Mouse (Mus musculus) forebrain, embryonic 15.5 days (tissue): ENCODE measurements around the gene Sept9. TPM values are rescaled to one million over a fixed set of nuclear protein-coding genes. Genes with fewer than 3 reads are reported as not detected.
"Not testable (repeated sequence)": the region's sequence is repeated elsewhere in the genome, so short reads cannot be mapped to it uniquely, and the experiment has no call there.

Source experiments
- ATAC-seq: fragments of 200-750 bp; cut with Nextera tagmentation; replicated peaks from 2 replicates; pipeline ENCODE4 v1.8.0; 2017; ENCODE audit warnings: mild to moderate bottlenecking, moderate TSS enrichment, moderate library complexity
- H3K27ac ChIP-seq: fragments of 300-500 bp; sonication (generic); replicated peaks from 2 replicates; pipeline ENCODE4 v1.5.1; 2015; ENCODE audit warnings: mild to moderate bottlenecking, inconsistent platforms
- H3K27me3 ChIP-seq: fragments of 300-500 bp; sonication (generic); 2 replicates; pipeline ENCODE4 v1.6.1; 2015; ENCODE audit warnings: inconsistent platforms
- H3K36me3 ChIP-seq: fragments of 300-500 bp; sonication (generic); 2 replicates; pipeline ENCODE4 v1.6.1; 2015; ENCODE audit warnings: mild to moderate bottlenecking, inconsistent platforms
- H3K4me1 ChIP-seq: fragments of 300-500 bp; sonication (generic); 2 replicates; pipeline ENCODE4 v1.6.1; 2015; ENCODE audit warnings: inconsistent platforms
- H3K4me2 ChIP-seq: fragments of 300-500 bp; sonication (generic); replicated peaks from 2 replicates; pipeline ENCODE4 v1.6.1; 2015; ENCODE audit warnings: mild to moderate bottlenecking, inconsistent platforms
- H3K4me3 ChIP-seq: fragments of 300-500 bp; sonication (generic); 2 replicates; pipeline ENCODE4 v1.5.1; 2015; ENCODE audit warnings: mild to moderate bottlenecking, inconsistent platforms
- H3K9ac ChIP-seq: fragments of 300-500 bp; sonication (generic); replicated peaks from 2 replicates; pipeline ENCODE4 v1.6.1; 2015; ENCODE audit warnings: mild to moderate bottlenecking, inconsistent platforms
- H3K9me3 ChIP-seq: fragments of 300-500 bp; sonication (generic); 2 replicates; pipeline ENCODE4 v1.6.1; 2016; ENCODE audit warnings: inconsistent platforms
- WGBS: fragments of 180-500 bp; shearing (Covaris S2); methylation state at CpG from one replicate; pipeline ENCODE4 v1.1.7; 2015; ENCODE audit warnings: mixed read lengths; 5-methylcytosine and 5-hydroxymethylcytosine counted together
- polyA plus RNA-seq: library from polyadenylated mRNA; unstranded; fragments of >200 nt; fragmentation: Nextera tagmentation; extraction: Ambion mirVana; gene quantifications from 2 replicates; pipeline ENCODE4 v1.2.1, GENCODE M21; 2015

Sept9 gene
- polyA plus RNA-seq, 1 experiment from 2014 or later, result 126 TPM

- no peak for ATAC-seq
- Histone ChIP-seq H3K4me3 (no peak overlapping the region), H3K9ac (no peak overlapping the region), H3K4me1 (peaks cover 75% of the 10 kb centered on the region), H3K27ac (peak overlapping the region; percentile 95; the same call in 1 of the 2 replicates), H3K36me3 (no peaks in the 10 kb centered on the region), H3K4me2 (no peak overlapping the region), H3K27me3 (no peaks in the 10 kb centered on the region), H3K9me3 (no peaks in the 10 kb centered on the region)
- WGBS, result 98% methylated on average over 2 of the region's 2 CpGs
These were observed 135.7 kb downstream of the Sept9 start for GRCm38 (mm10) chr11:117335146-117335545.

GRCm38 (mm10) chr11:117336081-117336788 lies 136.8 kb downstream of the Sept9 start:
- ATAC-seq, result no peak
- no peaks in the 10 kb centered on the region for H3K36me3 ChIP-seq
- H3K4me1 ChIP-seq, result peaks cover 75% of the 10 kb centered on the region
- WGBS, result 95% methylated on average over 7 of the region's 7 CpGs
- H3K27me3 ChIP-seq, result no peaks in the 10 kb centered on the region
- H3K4me3 ChIP-seq, result no peak overlapping the region
- no peak overlapping the region for H3K27ac ChIP-seq
- H3K4me2 ChIP-seq, result no peak overlapping the region
- no peaks in the 10 kb centered on the region for H3K9me3 ChIP-seq
- no peak overlapping the region for H3K9ac ChIP-seq

GRCm38 (mm10) chr11:117337749-117338148 lies 138.3 kb downstream of the Sept9 start:
- no peak for ATAC-seq
- Histone ChIP-seq H3K4me3 (no peak overlapping the region), H3K27ac (no peak overlapping the region), H3K9me3 (no peaks in the 10 kb centered on the region), H3K4me1 (peaks cover 79% of the 10 kb centered on the region), H3K9ac (no peak overlapping the region), H3K36me3 (no peaks in the 10 kb centered on the region), H3K27me3 (no peaks in the 10 kb centered on the region), H3K4me2 (no peak overlapping the region)
- 85% methylated on average over 9 of the region's 9 CpGs for WGBS

DNA sequence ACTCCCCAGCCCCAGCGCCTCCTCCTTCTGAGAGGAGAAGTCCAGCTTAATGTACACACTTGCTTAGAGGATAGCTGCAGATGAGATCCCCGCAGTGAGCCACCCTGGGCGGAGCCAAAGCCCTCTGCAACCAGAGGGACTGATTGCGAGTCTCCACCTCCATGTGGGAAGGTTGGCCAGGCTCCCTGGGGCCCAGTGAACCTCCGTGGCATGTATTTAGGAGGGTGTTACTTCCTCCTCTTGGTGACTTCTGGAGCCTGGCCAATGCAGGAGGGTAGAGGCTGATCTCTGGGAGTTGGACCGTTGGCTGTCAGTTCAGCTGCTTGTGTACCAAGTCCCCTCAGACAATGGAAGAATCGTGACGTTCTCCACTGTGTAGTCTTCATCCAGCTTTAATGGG lies 139.0 kb downstream of the Sept9 start:
- H3K4me1 ChIP-seq, result peaks cover 80% of the 10 kb centered on the region
- H3K9ac ChIP-seq, result no peak overlapping the region
- H3K4me2 ChIP-seq, result no peak overlapping the region
- no peaks in the 10 kb centered on the region for H3K9me3 ChIP-seq
- H3K4me3 ChIP-seq, result no peak overlapping the region
- H3K27me3 ChIP-seq, result no peaks in the 10 kb centered on the region
- no peak for ATAC-seq
- H3K36me3 ChIP-seq, result no peaks in the 10 kb centered on the region
- 59% methylated on average over 8 of the region's 8 CpGs for WGBS
- peak overlapping the region; percentile 27; the same call in 1 of the 2 replicates for H3K27ac ChIP-seq

- H3K4me2 ChIP-seq, result no peak overlapping the region
- no peak for ATAC-seq
- H3K4me1 ChIP-seq, result peaks cover 80% of the 10 kb centered on the region
- H3K27ac ChIP-seq, result 0 out of 2 replicates have a peak overlapping the region, but pooled peaks have one; percentile 27
- H3K9me3 ChIP-seq, result no peaks in the 10 kb centered on the region
- WGBS, result 93% methylated on average over 3 of the region's 3 CpGs
- H3K36me3 ChIP-seq, result no peaks in the 10 kb centered on the region
- H3K4me3 ChIP-seq, result no peak overlapping the region
- H3K9ac ChIP-seq, result no peak overlapping the region
- no peaks in the 10 kb centered on the region for H3K27me3 ChIP-seq
These were observed 139.6 kb downstream of the Sept9 start for GRCm38 (mm10) chr11:117339050-117339449.

DNA sequence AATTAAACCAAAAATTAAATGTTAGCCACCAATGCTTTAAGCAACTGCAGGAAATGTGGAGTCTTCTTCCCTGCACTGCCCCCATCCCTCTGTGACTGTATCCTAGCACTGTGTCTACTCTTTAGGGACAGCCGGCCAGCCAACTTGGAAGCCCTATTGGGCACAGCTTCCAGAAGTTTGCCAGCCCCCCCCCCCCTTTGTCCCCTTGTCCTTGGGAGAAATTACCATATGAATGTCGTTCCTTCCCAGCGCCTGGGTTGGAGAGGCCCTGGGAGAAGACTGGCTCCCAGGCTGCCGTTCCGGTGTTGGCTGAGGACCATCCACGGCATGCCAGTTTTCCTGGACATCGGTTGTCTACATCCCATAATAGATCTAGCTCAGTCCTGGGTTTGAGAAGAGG lies 141.8 kb downstream of the Sept9 start:
- H3K4me3 ChIP-seq, result no peak overlapping the region
- H3K27ac ChIP-seq, result peak overlapping the region; percentile 85
- WGBS, result 5% methylated on average over 7 of the region's 7 CpGs
- peaks cover 85% of the 10 kb centered on the region for H3K4me1 ChIP-seq
- no peaks in the 10 kb centered on the region for H3K27me3 ChIP-seq
- ATAC-seq, result peak; percentile 62
- no peaks in the 10 kb centered on the region for H3K9me3 ChIP-seq
- no peak overlapping the region for H3K9ac ChIP-seq
- H3K4me2 ChIP-seq, result 0 out of 2 replicates have a peak overlapping the region, but pooled peaks have one; percentile 2
- H3K36me3 ChIP-seq, result no peaks in the 10 kb centered on the region

GRCm38 (mm10) chr11:117342076-117342475 lies 142.6 kb downstream of the Sept9 start:
- Histone ChIP-seq H3K4me3 (no peak overlapping the region), H3K27ac (peak overlapping the region; percentile 85), H3K36me3 (no peaks in the 10 kb centered on the region), H3K9me3 (no peaks in the 10 kb centered on the region), H3K4me1 (peaks cover 91% of the 10 kb centered on the region), H3K9ac (no peak overlapping the region), H3K4me2 (no peak overlapping the region), H3K27me3 (no peaks in the 10 kb centered on the region)
- WGBS, result 91% methylated on average over 7 of the region's 7 CpGs
- ATAC-seq, result no peak

DNA sequence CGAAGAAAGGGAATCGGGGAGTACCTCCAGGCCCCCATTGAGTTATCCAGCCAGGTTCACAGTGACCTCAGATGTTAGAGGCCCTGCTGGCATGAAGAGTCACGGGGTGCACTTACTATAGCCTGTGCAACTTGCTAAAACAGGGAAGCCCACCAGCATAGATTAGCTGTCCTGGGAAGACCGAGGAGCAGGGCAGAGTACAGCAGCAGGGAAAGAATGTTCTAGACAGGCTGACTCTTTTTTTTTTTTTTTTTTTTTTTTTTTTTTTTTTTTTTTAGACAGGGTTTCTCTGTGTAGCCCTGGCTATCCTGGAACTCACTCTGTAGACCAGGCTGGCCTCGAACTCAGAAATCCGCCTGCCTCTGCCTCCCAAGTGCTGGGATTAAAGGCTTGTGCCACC lies 143.0 kb downstream of the Sept9 start:
- not testable (repeated sequence) for ATAC-seq, H3K4me3 ChIP-seq, H3K9me3 ChIP-seq, H3K9ac ChIP-seq, H3K36me3 ChIP-seq, H3K27me3 ChIP-seq, H3K4me2 ChIP-seq
- H3K4me1 ChIP-seq, result peaks cover 95% of the 10 kb centered on the region
- H3K27ac ChIP-seq, result peak overlapping the region; percentile 85; the same call in 1 of the 2 replicates
- 91% methylated on average over 6 of the region's 6 CpGs for WGBS

- Histone ChIP-seq H3K9ac (no peak overlapping the region), H3K4me1 (peaks cover 95% of the 10 kb centered on the region), H3K9me3 (no peaks in the 10 kb centered on the region), H3K36me3 (no peaks in the 10 kb centered on the region), H3K4me2 (no peak overlapping the region), H3K27ac (peak overlapping the region; percentile 82), H3K4me3 (no peak overlapping the region), H3K27me3 (no peaks in the 10 kb centered on the region)
- 88% methylated on average over 5 of the region's 5 CpGs for WGBS
- no peak for ATAC-seq
These were observed 144.3 kb downstream of the Sept9 start for GRCm38 (mm10) chr11:117343800-117344199.

DNA sequence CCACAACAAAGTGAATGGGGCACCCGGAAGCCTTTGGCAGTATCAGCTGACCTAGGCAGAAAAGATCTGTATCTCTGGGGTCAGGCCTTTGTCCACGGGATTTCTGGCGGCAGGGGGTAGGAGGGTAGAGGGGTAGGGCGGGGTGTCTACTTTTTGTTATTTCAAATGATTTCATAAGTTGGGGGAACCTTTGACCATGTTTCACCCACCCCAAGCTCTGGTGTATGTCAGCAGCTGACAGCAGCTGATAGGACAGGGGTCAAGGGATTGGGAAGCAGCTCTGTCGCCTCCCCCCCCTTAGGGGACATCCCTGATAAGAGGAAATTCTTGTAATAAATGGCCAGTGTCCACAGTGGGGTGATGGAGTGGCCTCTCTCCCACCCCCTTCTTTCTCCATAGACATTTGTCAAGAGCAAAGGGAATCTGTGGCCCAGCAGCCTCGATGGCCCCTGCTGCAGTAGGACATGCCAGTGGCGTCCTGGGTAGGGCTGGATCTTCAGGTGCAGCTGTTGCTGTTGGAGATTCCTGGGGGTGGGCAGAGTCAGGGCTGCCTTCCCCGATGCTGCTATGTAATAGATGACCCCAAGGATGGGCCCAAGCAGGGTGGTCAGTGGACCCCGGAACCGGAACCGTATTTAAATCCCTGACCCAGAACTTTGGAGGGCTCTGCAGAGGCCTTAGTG lies 145.0 kb downstream of the Sept9 start:
- ATAC-seq, result no peak
- H3K4me2 ChIP-seq, result 0 out of 2 replicates have a peak overlapping the region, but pooled peaks have one; percentile 0

DNA sequence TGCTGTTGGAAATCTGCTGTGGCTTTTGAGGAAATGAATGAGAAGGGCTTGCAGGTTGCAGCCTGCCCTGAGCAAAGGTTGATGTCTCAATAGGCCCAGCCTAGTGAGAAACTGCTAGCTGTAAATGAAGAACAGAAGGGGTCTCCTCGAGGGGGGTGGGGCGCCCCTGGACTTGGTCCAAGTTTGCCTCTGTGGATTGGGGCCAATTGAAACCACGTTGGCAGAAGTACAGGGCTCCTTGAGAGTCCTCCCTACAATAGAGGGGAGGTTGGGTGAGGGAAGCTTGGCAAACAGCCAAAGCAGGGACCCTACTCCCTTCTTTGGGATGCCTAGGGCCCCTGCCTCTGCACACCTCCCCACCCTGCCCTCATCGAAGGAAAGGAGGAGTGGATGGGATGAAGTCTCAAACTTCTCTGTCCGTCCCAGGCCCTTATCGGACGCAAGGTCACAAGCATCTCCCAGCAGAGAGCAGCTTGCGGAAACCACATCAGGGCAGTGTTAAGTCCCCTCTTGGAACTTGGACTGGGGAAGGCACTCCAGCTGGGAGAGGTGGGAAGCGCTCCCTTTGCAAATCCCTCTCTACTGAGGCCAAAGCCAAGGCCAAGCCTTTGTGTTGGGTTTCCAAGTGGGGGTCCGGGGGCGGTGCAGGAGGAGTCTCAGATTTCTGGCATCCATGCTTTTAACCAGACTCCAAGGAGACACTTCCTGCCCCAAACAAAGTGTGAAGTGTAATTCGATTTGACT lies 145.7 kb downstream of the Sept9 start:
- H3K27me3 ChIP-seq, result no peaks in the 10 kb centered on the region
- WGBS, result 12% methylated on average over 12 of the region's 12 CpGs
- H3K27ac ChIP-seq, result peak overlapping the region; percentile 82
- H3K4me3 ChIP-seq, result no peak overlapping the region
- peak overlapping the region; percentile 10; the same call in 1 of the 2 replicates for H3K4me2 ChIP-seq
- no peaks in the 10 kb centered on the region for H3K9me3 ChIP-seq
- H3K4me1 ChIP-seq, result peaks cover 98% of the 10 kb centered on the region
- 0 out of 2 replicates have a peak overlapping the region, but pooled peaks have one; percentile 12 for H3K9ac ChIP-seq
- no peaks in the 10 kb centered on the region for H3K36me3 ChIP-seq
- peak; percentile 79 for ATAC-seq

More for the DNA sequence above, 145.0 kb downstream of the Sept9 start:
- no peaks in the 10 kb centered on the region for H3K27me3 ChIP-seq
- H3K4me3 ChIP-seq, result no peak overlapping the region
- no peaks in the 10 kb centered on the region for H3K36me3 ChIP-seq
- no peaks in the 10 kb centered on the region for H3K9me3 ChIP-seq
- 0 out of 2 replicates have a peak overlapping the region, but pooled peaks have one; percentile 12 for H3K9ac ChIP-seq
- peak overlapping the region; percentile 82 for H3K27ac ChIP-seq
- peaks cover 98% of the 10 kb centered on the region for H3K4me1 ChIP-seq
- WGBS, result 37% methylated on average over 11 of the region's 11 CpGs

DNA sequence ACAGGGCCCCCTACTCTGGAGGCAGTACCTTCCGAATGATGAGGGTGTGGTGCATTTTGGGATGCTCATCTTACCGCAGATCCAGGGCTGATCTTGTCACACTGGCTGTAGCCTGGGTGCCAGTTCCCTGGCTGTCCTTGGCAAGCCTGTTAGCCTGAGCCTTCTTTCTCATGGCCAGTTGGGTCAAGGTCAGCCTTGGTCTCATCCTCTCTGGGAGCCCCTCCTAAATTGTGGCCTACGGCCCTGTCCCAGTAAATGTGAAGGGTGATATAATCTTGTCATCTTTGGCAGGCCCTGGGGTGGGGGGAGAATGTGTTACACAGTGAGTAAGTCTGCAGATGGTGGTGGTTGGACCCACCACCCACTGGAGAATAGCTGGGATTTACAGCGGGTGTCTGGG lies 147.8 kb downstream of the Sept9 start:
- no peaks in the 10 kb centered on the region for H3K9me3 ChIP-seq
- H3K4me2 ChIP-seq, result no peak overlapping the region
- WGBS, result 76% methylated on average over 4 of the region's 4 CpGs
- H3K9ac ChIP-seq, result peak overlapping the region; percentile 16; the same call in 1 of the 2 replicates
- peak overlapping the region; percentile 71 for H3K27ac ChIP-seq
- no peak overlapping the region for H3K4me3 ChIP-seq
- H3K27me3 ChIP-seq, result no peaks in the 10 kb centered on the region
- no peak for ATAC-seq
- peaks cover 78% of the 10 kb centered on the region for H3K4me1 ChIP-seq
- peaks cover 9% of the 10 kb centered on the region for H3K36me3 ChIP-seq
